Mouse (Mus musculus): Measurements from ENCODE around the gene 2810459M11Rik. TPM values are rescaled to one million over a fixed set of nuclear protein-coding genes. Genes with fewer than 3 reads are reported as not detected.

2810459M11Rik gene
- polyA plus RNA-seq, 1 experiment, result not detected

DNA sequence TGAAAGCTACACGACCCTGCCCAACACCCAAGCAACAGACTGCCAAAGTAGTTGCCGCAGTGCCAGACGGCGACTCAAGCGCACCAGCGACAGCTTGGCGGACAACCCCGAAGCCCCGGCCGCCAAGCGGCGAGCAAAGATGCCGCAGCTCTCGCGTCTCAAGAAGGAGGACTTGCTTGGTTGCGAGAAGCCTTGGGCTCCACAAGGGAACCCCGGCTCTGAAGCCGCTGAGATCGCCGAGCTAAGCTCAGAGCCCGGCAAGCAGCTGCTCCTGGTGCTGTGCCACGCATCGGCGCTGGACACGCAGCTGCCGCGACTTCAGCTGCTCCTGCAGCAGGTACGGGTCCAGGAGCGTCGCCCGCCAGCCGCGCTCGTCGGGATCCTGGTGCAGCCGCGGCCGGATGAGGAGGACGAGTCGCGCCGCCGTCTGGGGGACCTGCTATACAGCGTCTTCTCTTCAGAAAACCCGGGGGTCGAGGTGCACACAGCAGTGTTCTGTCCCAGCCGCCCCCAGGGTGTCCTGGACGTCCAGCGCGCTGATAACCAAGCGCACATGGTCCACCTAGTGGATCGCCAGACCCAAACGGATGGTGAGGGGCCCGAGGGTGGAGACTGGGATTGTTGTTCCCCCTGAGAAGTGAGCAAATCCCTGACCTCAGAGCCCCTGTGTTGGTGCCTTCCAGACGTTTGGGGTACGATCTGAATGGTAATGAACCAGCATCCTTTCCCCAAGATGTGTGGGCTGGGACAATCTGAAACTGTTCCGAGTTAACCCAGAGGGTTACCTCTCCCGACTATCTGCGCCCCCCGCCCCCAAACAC lies 27.2 kb upstream of the 2810459M11Rik start:
- Histone ChIP-seq H3K4me1 (ENCODE audit: control insufficient read depth, insufficient read depth, low read length) (peaks cover 4% of the 10 kb centered on the region; the same call in 1 of the 2 replicates), H3K4me3 (ENCODE audit: insufficient read depth, low read length) (peak overlapping the region; percentile 41), H3K27ac (ENCODE audit: insufficient read depth, low read depth, low read length) (no peak overlapping the region)
- TF ChIP-seq CTCF (IDR thresholded peaks at IDR 0.05; ENCODE audit: low read depth, low read length) (no peak; the same call in 1 of the 2 replicates), POLR2A (IDR thresholded peaks at IDR 0.05; ENCODE audit: borderline replicate concordance, low read depth, low read length) (no peak)

DNA sequence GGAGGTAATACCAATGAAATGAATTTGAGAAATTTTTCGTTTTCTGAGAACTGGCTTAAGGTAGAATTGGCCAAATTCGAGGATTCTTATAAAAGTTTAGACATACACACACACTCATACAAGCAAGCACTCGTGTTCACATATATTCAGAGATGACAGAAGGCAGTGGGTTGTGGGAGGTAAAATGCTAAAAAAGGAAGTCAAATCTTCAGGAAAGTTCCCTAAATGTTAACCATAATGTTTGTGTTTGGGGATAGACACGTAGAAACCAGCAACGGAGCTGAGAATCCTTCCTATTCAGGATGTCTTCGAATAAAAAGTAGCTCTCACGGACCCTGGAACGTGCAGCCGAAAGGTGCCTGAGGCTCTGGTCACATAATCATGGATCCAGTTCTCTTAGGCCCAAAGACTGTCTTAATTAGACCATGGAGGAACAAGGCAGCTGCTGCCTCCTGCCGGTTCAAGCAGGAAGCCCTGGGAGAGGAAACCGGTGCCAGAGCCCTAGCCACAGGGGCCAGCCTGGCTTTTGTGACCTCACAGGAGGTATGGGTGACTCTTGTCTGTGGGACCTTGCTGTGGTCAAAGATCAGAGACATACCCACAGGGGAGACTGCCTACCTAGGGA lies 24.2 kb upstream of the 2810459M11Rik start:
- peaks cover 4% of the 10 kb centered on the region; the same call in 1 of the 2 replicates for H3K4me1 ChIP-seq (ENCODE audit: control insufficient read depth, insufficient read depth, low read length)
- TF ChIP-seq CTCF (IDR thresholded peaks at IDR 0.05; ENCODE audit: low read depth, low read length) (0 out of 2 replicates have a peak, but pooled peaks have one; percentile 41), POLR2A (IDR thresholded peaks at IDR 0.05; ENCODE audit: borderline replicate concordance, low read depth, low read length) (no peak)
- H3K4me3 ChIP-seq (ENCODE audit: insufficient read depth, low read length), result no peak overlapping the region
- H3K27ac ChIP-seq (ENCODE audit: insufficient read depth, low read depth, low read length), result no peak overlapping the region

DNA sequence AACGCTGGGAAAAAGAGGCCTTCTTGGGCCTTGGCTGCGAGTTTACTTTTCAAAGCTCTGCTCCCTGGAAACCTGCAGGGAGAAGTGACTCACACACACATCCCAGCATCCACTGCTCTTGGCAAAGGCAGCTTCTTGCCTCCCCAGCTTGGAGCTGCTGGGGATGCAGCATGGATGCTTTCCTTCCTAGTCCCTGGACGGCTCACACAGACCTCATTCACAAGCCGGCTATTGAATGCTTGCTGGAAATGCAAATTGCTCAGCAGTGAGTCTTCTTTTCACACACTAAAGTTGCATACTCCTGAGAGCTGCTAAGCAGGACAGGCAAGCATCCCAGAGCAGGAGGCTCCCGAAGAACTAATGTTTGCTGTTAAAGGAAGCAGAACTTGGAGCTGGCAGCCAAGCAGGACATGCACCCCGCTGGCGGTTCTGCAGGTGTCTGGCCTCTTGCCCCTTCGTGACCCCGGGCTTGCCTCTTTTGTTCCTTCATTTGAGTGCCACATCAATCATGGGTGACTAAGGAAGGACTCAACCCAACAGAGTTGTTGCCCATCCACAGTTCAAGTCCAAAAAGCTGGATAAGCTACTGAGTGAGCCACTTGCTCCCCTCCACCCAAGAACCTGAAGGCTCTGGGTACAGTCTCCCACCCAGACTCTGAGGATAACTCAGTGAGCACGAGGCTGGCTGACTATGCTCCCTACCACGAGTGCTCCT lies 13.2 kb upstream of the 2810459M11Rik start:
- Histone ChIP-seq H3K27ac (ENCODE audit: insufficient read depth, low read depth, low read length) (no peak overlapping the region), H3K4me1 (ENCODE audit: control insufficient read depth, insufficient read depth, low read length) (no peaks in the 10 kb centered on the region), H3K4me3 (ENCODE audit: insufficient read depth, low read length) (no peak overlapping the region)
- TF ChIP-seq POLR2A (IDR thresholded peaks at IDR 0.05; ENCODE audit: borderline replicate concordance, low read depth, low read length), result no peak
- TF ChIP-seq CTCF (IDR thresholded peaks at IDR 0.05; ENCODE audit: low read depth, low read length), result no peak

GRCm38 (mm10) chr1:86038191-86038951 lies 7.3 kb upstream of the 2810459M11Rik start:
- H3K27ac ChIP-seq (ENCODE audit: insufficient read depth, low read depth, low read length), result no peak overlapping the region
- no peak for TF ChIP-seq POLR2A (IDR thresholded peaks at IDR 0.05; ENCODE audit: borderline replicate concordance, low read depth, low read length)
- no peak for TF ChIP-seq CTCF (IDR thresholded peaks at IDR 0.05; ENCODE audit: low read depth, low read length)
- peaks cover 20% of the 10 kb centered on the region for H3K4me1 ChIP-seq (ENCODE audit: control insufficient read depth, insufficient read depth, low read length)
- H3K4me3 ChIP-seq (ENCODE audit: insufficient read depth, low read length), result no peak overlapping the region

- H3K27ac ChIP-seq (ENCODE audit: insufficient read depth, low read depth, low read length), result no peak overlapping the region
- TF ChIP-seq CTCF (IDR thresholded peaks at IDR 0.05; ENCODE audit: low read depth, low read length) (no peak), POLR2A (IDR thresholded peaks at IDR 0.05; ENCODE audit: borderline replicate concordance, low read depth, low read length) (no peak)
- H3K4me1 ChIP-seq (ENCODE audit: control insufficient read depth, insufficient read depth, low read length), result peaks cover 20% of the 10 kb centered on the region
- H3K4me3 ChIP-seq (ENCODE audit: insufficient read depth, low read length), result no peak overlapping the region
These were observed 5.5 kb upstream of the 2810459M11Rik start for GRCm38 (mm10) chr1:86040131-86040530.

- TF ChIP-seq POLR2A (IDR thresholded peaks at IDR 0.05; ENCODE audit: borderline replicate concordance, low read depth, low read length), result no peak
- TF ChIP-seq CTCF (IDR thresholded peaks at IDR 0.05; ENCODE audit: low read depth, low read length), result no peak
- H3K4me1 ChIP-seq (ENCODE audit: control insufficient read depth, insufficient read depth, low read length), result peaks cover 20% of the 10 kb centered on the region
- no peak overlapping the region for H3K4me3 ChIP-seq (ENCODE audit: insufficient read depth, low read length)
- 0 out of 2 replicates have a peak overlapping the region, but pooled peaks have one; percentile 0 for H3K27ac ChIP-seq (ENCODE audit: insufficient read depth, low read depth, low read length)
These were observed 4.8 kb upstream of the 2810459M11Rik start for GRCm38 (mm10) chr1:86040817-86041216.

DNA sequence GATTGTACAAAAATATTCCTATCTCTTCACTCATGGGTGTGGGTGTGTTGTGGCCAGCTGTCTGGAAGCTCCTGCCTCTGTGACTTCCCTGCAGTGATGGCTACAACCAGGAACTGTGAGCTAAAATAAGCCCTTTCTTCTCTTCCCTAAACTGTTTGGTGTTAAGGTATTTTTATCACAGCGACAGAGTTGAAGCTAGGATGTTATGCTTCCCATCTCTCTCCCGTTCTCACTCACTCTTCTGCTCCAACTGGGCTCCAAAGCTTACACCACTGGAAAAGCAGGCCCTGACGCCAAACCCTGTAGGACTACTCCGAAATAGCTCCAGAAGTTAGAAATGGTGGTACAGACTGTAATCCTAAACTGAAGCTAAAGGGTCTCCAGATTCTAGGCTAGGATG lies 607 bp upstream of the 2810459M11Rik start:
- TF ChIP-seq POLR2A (IDR thresholded peaks at IDR 0.05; ENCODE audit: borderline replicate concordance, low read depth, low read length), result no peak
- no peak for TF ChIP-seq CTCF (IDR thresholded peaks at IDR 0.05; ENCODE audit: low read depth, low read length)
- Histone ChIP-seq H3K4me1 (ENCODE audit: control insufficient read depth, insufficient read depth, low read length) (peaks cover 8% of the 10 kb centered on the region), H3K4me3 (ENCODE audit: insufficient read depth, low read length) (no peak overlapping the region), H3K27ac (ENCODE audit: insufficient read depth, low read depth, low read length) (no peak overlapping the region)

- no peak for TF ChIP-seq POLR2A (IDR thresholded peaks at IDR 0.05; ENCODE audit: borderline replicate concordance, low read depth, low read length)
- Histone ChIP-seq H3K4me3 (ENCODE audit: insufficient read depth, low read length) (no peak overlapping the region), H3K4me1 (ENCODE audit: control insufficient read depth, insufficient read depth, low read length) (no peaks in the 10 kb centered on the region), H3K27ac (ENCODE audit: insufficient read depth, low read depth, low read length) (no peak overlapping the region)
These were observed 1.3 kb downstream of the 2810459M11Rik start for GRCm38 (mm10) chr1:86046833-86047563.

DNA sequence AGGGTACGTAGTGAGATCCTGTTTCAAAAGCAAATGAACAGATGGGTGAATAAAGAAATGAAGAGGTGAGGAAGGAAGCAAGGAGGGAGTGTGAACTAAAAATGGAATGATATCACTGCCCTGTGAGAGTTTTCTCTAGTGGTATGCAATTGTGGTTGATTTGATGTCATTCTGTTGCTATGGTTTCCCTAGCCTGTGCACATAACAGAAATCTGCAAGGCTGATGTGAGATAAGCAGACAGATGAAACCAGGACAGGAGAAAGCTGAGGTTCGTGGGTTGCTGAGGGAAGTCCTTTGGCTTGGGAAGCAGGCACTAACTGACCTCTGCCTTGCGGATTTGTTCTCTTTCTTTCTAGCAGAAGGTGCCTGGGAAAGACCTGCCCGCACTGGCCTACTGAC lies 2.6 kb downstream of the 2810459M11Rik start:
- Histone ChIP-seq H3K4me3 (ENCODE audit: insufficient read depth, low read length) (no peak overlapping the region), H3K27ac (ENCODE audit: insufficient read depth, low read depth, low read length) (no peak overlapping the region), H3K4me1 (ENCODE audit: control insufficient read depth, insufficient read depth, low read length) (no peaks in the 10 kb centered on the region)
- TF ChIP-seq POLR2A (IDR thresholded peaks at IDR 0.05; ENCODE audit: borderline replicate concordance, low read depth, low read length), result no peak
- TF ChIP-seq CTCF (IDR thresholded peaks at IDR 0.05; ENCODE audit: low read depth, low read length), result no peak

Data from bone marrow macrophage, adult 2 months (primary cell).